Comparison of ENCODE assay signal across 9 mouse cellular contexts in the genomic region with DNA sequence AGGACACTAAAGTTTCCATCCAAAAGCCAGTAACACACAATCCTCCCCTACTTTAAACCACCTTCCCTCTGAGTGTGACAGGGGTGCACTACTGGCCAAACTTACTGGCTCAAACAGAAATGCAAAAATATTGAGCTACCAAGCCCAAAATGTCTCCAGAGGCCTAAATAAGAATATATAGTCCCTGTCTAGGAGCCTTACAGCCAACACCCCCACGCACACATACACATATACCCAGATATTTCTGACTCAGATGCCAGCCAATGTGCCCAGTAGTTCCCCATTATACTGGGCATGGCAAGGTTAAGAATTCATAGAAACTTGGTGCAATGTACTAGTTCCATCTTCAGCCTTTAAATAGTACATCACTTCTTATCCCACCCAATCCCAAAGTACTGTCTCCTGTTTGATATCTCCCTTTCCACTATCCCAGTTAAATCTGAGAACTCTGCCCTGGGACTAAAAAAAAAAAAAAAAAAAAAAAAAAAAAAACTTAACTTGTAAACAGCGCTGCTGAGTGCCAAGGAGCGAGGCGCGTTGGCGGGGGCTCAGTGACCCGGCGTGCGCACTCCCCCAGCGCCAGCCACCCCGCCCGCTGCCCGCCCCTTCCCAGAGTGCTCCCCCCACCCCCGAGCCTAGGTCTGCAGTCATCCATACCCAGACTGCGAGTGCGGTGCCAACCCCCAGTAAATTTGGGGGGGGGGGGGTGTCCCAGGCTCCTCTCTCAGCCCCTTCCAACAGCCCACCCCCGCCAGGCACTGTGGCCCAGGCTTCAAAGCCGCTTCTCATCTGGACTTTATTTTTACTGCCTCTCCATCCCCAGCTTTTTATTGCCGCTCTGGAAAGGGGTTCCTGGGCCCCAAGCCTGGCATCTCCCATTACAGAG. TPM values are rescaled to one million over a fixed set of nuclear protein-coding genes. Genes with fewer than 3 reads are reported as not detected.
DNase-seq lines count a peak whose midpoint lies in the region; ATAC-seq and TF ChIP-seq lines count a peak whose summit lies in the region.
"Had no signal": no experiment of that assay in that cellular context is flagged by ENCODE, and none has a peak within 500 bp of the region (broad histone marks: within the 10 kb centered on the region; RNA-seq: fewer than 3 reads in every experiment).

No protein-coding gene starts in this region.

- TF ChIP-seq EP300 in heart, adult 2 months (IDR thresholded peaks at IDR 0.05; ENCODE audit: insufficient read depth, low read depth, low read length), result no peak

- peak overlapping the region; percentile 90 for H3K9ac ChIP-seq in heart, adult 2 months (ENCODE audit: low read depth, low read length)
- H3K9ac ChIP-seq in embryonic facial prominence, embryonic 12.5 days, result peak overlapping the region; percentile 64
- H3K9ac ChIP-seq in intestine, embryonic 14.5 days (ENCODE audit: low read length), result peak overlapping the region; percentile 58

- 0 out of 2 replicates have a peak, but pooled peaks have one; percentile 17 for TF ChIP-seq POLR2A in heart, adult 2 months (IDR thresholded peaks at IDR 0.05; ENCODE audit: insufficient read depth, low read depth, low read length)

- H3K9me3 ChIP-seq in embryonic facial prominence, embryonic 12.5 days, result no peaks in the 10 kb centered on the region
- no peaks in the 10 kb centered on the region for H3K9me3 ChIP-seq in intestine, embryonic 14.5 days (ENCODE audit: control insufficient read depth, low read length)
- H3K9me3 ChIP-seq in midbrain, embryonic 10.5 days (replicated peaks), result no peaks in the 10 kb centered on the region

- ATAC-seq in embryonic facial prominence, embryonic 12.5 days (ENCODE audit: insufficient number of reproducible peaks, insufficient read depth, low FRiP score, low TSS enrichment), result no peak
- no peak for ATAC-seq in intestine, embryonic 14.5 days (replicated peaks; ENCODE audit: low FRiP score, low TSS enrichment, low read depth)

- no peaks in the 10 kb centered on the region for H3K36me3 ChIP-seq in heart, adult 2 months (ENCODE audit: control insufficient read depth, insufficient read depth, low read length)
- peaks cover 24% of the 10 kb centered on the region for H3K36me3 ChIP-seq in embryonic facial prominence, embryonic 12.5 days
- peaks cover 6% of the 10 kb centered on the region; the same call in 1 of the 2 replicates for H3K36me3 ChIP-seq in intestine, embryonic 14.5 days (ENCODE audit: control insufficient read depth, insufficient read depth, low read length)
- no peaks in the 10 kb centered on the region for H3K36me3 ChIP-seq in midbrain, embryonic 10.5 days

- H3K79me2 ChIP-seq in heart, adult 2 months (replicated peaks; ENCODE audit: control insufficient read depth, insufficient read depth, low read length), result peaks cover 2% of the 10 kb centered on the region; the same call in 1 of the 2 replicates

- no peaks in the 10 kb centered on the region for H3K27me3 ChIP-seq in heart, adult 2 months (ENCODE audit: control insufficient read depth, insufficient read depth, low read length)
- H3K27me3 ChIP-seq in embryonic facial prominence, embryonic 12.5 days, result no peaks in the 10 kb centered on the region
- H3K27me3 ChIP-seq in intestine, embryonic 14.5 days (replicated peaks; ENCODE audit: control insufficient read depth, insufficient read depth, low read length), result no peaks in the 10 kb centered on the region
- H3K27me3 ChIP-seq in midbrain, embryonic 10.5 days (ENCODE audit: low read depth, poor library complexity, severe bottlenecking), result peaks cover 97% of the 10 kb centered on the region

- H3K4me1 ChIP-seq in heart, adult 2 months (ENCODE audit: control insufficient read depth, insufficient read depth, low read length), result peaks cover 18% of the 10 kb centered on the region
- H3K4me1 ChIP-seq in embryonic facial prominence, embryonic 12.5 days, result peaks cover 44% of the 10 kb centered on the region
- peaks cover 48% of the 10 kb centered on the region for H3K4me1 ChIP-seq in intestine, embryonic 14.5 days (replicated peaks; ENCODE audit: control insufficient read depth, insufficient read depth, low read length)
- peaks cover 70% of the 10 kb centered on the region for H3K4me1 ChIP-seq in midbrain, embryonic 10.5 days

- TF ChIP-seq CTCF in heart, adult 2 months (IDR thresholded peaks at IDR 0.05), result no peak

- 6% methylated on average over 18 of the region's 19 CpGs for WGBS in heart, adult 2 months
- 4% methylated on average over 16 of the region's 19 CpGs for WGBS in embryonic facial prominence, embryonic 12.5 days
- 6% methylated on average over 17 of the region's 19 CpGs for WGBS in intestine, embryonic 14.5 days
- WGBS in midbrain, embryonic 10.5 days, result 4% methylated on average over 19 of the region's 19 CpGs

- H3K4me3 ChIP-seq in heart, adult 2 months, result peak overlapping the region; percentile 78
- H3K4me3 ChIP-seq in embryonic facial prominence, embryonic 12.5 days, result peak overlapping the region; percentile 60
- H3K4me3 ChIP-seq in intestine, embryonic 14.5 days (ENCODE audit: low read depth, low read length), result peak overlapping the region; percentile 62
- peak overlapping the region; percentile 70; the same call in 1 of the 2 replicates for H3K4me3 ChIP-seq in midbrain, embryonic 10.5 days

- intact Hi-C loops in heart, adult 2 months (cut with DNase I), result no loop called here
- intact Hi-C loops in left cerebral cortex, postnatal 14 days (cut with DNase I), result no loop called here

- peak overlapping the region; percentile 93 for H3K4me2 ChIP-seq in embryonic facial prominence, embryonic 12.5 days (replicated peaks)
- peak overlapping the region; percentile 95 for H3K4me2 ChIP-seq in intestine, embryonic 14.5 days (ENCODE audit: low read length)

- DNase-seq in heart, adult 2 months, result peak; percentile 53 to 66
- DNase-seq in heart, adult 9 months (ENCODE audit: low spot score in 2 of 2), result no peak
- no peak for DNase-seq in intestine, embryonic 14.5 days (ENCODE audit: low spot score)
- DNase-seq in midbrain, embryonic 10.5 days (ENCODE audit: low spot score), result no peak
- DNase-seq in left cerebral cortex, postnatal 14 days (ENCODE audit: low spot score in 2 of 2), result no peak
- DNase-seq in adrenal gland, postnatal 25 days, result no peak
- no peak for DNase-seq in urinary bladder, postnatal 10 days (ENCODE audit: low spot score)

- peak overlapping the region; percentile 96 for H3K27ac ChIP-seq in heart, adult 2 months
- peak overlapping the region; percentile 99 for H3K27ac ChIP-seq in embryonic facial prominence, embryonic 12.5 days
- H3K27ac ChIP-seq in intestine, embryonic 14.5 days (ENCODE audit: low read depth), result peak overlapping the region; percentile 54
- H3K27ac ChIP-seq in midbrain, embryonic 10.5 days (replicated peaks), result no peak overlapping the region

RNA-seq across cellular contexts. Expression of a gene that starts 12.8 kb away (rescaled TPM):
- total RNA-seq in heart, adult 2 months (2021), result 10 to 100 TPM; 18.1 to 20.3 TPM
- 19.9 and 26.9 TPM in 2 replicates for polyA plus RNA-seq in heart, adult 2 months (2012; rRNA removed)
- polyA plus RNA-seq in embryonic facial prominence, embryonic 12.5 days (2016; fragmentation: Nextera tagmentation; extraction: Ambion mirVana), result 121 and 123 TPM in 2 replicates
- polyA plus RNA-seq in intestine, embryonic 14.5 days (2014; fragmentation: Nextera tagmentation; extraction: Ambion mirVana), result 16.4 and 17.1 TPM in 2 replicates
- polyA plus RNA-seq in midbrain, embryonic 10.5 days (2016; fragmentation: Nextera tagmentation; extraction: Ambion mirVana), result 14.3 and 16.2 TPM in 2 replicates
- 1 to 10 TPM; 8.3 to 9.4 TPM for total RNA-seq in left cerebral cortex, postnatal 14 days (2021)
- 21.5 and 25.7 TPM in 2 replicates for total RNA-seq in adrenal gland, postnatal 25 days (2021)

RNA-seq across cellular contexts. Expression of a gene that starts 12.8 kb away (rescaled TPM):
- 1 to 10 TPM; 1.5 to 2.0 TPM for total RNA-seq in heart, adult 2 months (2021)
- 2.4 and 4.6 TPM in 2 replicates for polyA plus RNA-seq in heart, adult 2 months (2012; rRNA removed)
- polyA plus RNA-seq in embryonic facial prominence, embryonic 12.5 days (2016; fragmentation: Nextera tagmentation; extraction: Ambion mirVana), result 1.9 and 2.6 TPM in 2 replicates
- polyA plus RNA-seq in intestine, embryonic 14.5 days (2014; fragmentation: Nextera tagmentation; extraction: Ambion mirVana), result 13.3 and 13.5 TPM in 2 replicates
- polyA plus RNA-seq in midbrain, embryonic 10.5 days (2016; fragmentation: Nextera tagmentation; extraction: Ambion mirVana), result 0.31 and 0.56 TPM in 2 replicates
- total RNA-seq in left cerebral cortex, postnatal 14 days (2021), result 1 to 10 TPM in 1 of 2 experiments, under 1 TPM in 1; 0.99 to 1.2 TPM
- 1.5 and 2.0 TPM in 2 replicates for total RNA-seq in adrenal gland, postnatal 25 days (2021)

RNA-seq across cellular contexts. Expression of a gene that starts 25.8 kb away (rescaled TPM):
- not detected for total RNA-seq in heart, adult 2 months (2021)
- 0.06 TPM in 1 of 2 replicates, not detected in the other for polyA plus RNA-seq in heart, adult 2 months (2012; rRNA removed)
- 0.99 and 1.1 TPM in 2 replicates for polyA plus RNA-seq in embryonic facial prominence, embryonic 12.5 days (2016; fragmentation: Nextera tagmentation; extraction: Ambion mirVana)
- 0.11 and 0.19 TPM in 2 replicates for polyA plus RNA-seq in intestine, embryonic 14.5 days (2014; fragmentation: Nextera tagmentation; extraction: Ambion mirVana)
- 0.35 and 0.41 TPM in 2 replicates for polyA plus RNA-seq in midbrain, embryonic 10.5 days (2016; fragmentation: Nextera tagmentation; extraction: Ambion mirVana)
- total RNA-seq in left cerebral cortex, postnatal 14 days (2021), result not detected
- total RNA-seq in adrenal gland, postnatal 25 days (2021), result 0.15 TPM in 1 of 2 replicates, not detected in the other
- total RNA-seq: gastrocnemius, postnatal 36 days had no signal

RNA-seq across cellular contexts. Expression of a gene that starts 34.7 kb away (rescaled TPM):
- total RNA-seq in heart, adult 2 months (2021), result 10 to 100 TPM; 17.0 to 19.4 TPM
- polyA plus RNA-seq in heart, adult 2 months (2012; rRNA removed), result 37.8 and 47.9 TPM in 2 replicates
- polyA plus RNA-seq in embryonic facial prominence, embryonic 12.5 days (2016; fragmentation: Nextera tagmentation; extraction: Ambion mirVana), result 57.9 and 60.1 TPM in 2 replicates
- 65.3 and 67.1 TPM in 2 replicates for polyA plus RNA-seq in intestine, embryonic 14.5 days (2014; fragmentation: Nextera tagmentation; extraction: Ambion mirVana)
- 59.2 and 63.2 TPM in 2 replicates for polyA plus RNA-seq in midbrain, embryonic 10.5 days (2016; fragmentation: Nextera tagmentation; extraction: Ambion mirVana)
- total RNA-seq in left cerebral cortex, postnatal 14 days (2021), result 10 to 100 TPM; 36.8 to 40.6 TPM
- 36.3 and 36.7 TPM in 2 replicates for total RNA-seq in adrenal gland, postnatal 25 days (2021)

RNA-seq across cellular contexts. Expression of a gene that starts 40.0 kb away (rescaled TPM):
- total RNA-seq in heart, adult 2 months (2021), result 10 to 100 TPM; 13.1 to 15.6 TPM
- polyA plus RNA-seq in heart, adult 2 months (2012; rRNA removed), result 33.4 and 42.1 TPM in 2 replicates
- 82.8 and 91.1 TPM in 2 replicates for polyA plus RNA-seq in embryonic facial prominence, embryonic 12.5 days (2016; fragmentation: Nextera tagmentation; extraction: Ambion mirVana)
- 52.3 and 53.6 TPM in 2 replicates for polyA plus RNA-seq in intestine, embryonic 14.5 days (2014; fragmentation: Nextera tagmentation; extraction: Ambion mirVana)
- 32.8 and 38.8 TPM in 2 replicates for polyA plus RNA-seq in midbrain, embryonic 10.5 days (2016; fragmentation: Nextera tagmentation; extraction: Ambion mirVana)
- 10 to 100 TPM; 29.7 to 30.4 TPM for total RNA-seq in left cerebral cortex, postnatal 14 days (2021)
- total RNA-seq in adrenal gland, postnatal 25 days (2021), result 76.1 and 76.8 TPM in 2 replicates

Comparison
In these comparisons a context has a peak if more than half of its experiments do, and no peak if none do; other contexts are left out.
1. DNase-seq: peak in heart, adult 2 months (2 of 2); none in heart, adult 9 months (0 of 2), intestine, embryonic 14.5 days (single experiment), midbrain, embryonic 10.5 days (single experiment), left cerebral cortex, postnatal 14 days (0 of 2), adrenal gland, postnatal 25 days (single experiment) and urinary bladder, postnatal 10 days (single experiment).
2. Peak in every context shown above with its lines, with median percentiles within 50 percentile points of each other: H3K4me3 ChIP-seq and H3K9ac ChIP-seq.